Mouse (Mus musculus): ENCODE measurements around the gene Bcl11a. TPM values are rescaled to one million over a fixed set of nuclear protein-coding genes. Genes with fewer than 3 reads are reported as not detected.

The Bcl11a gene
- polyA plus RNA-seq, 1 experiment from 2014 or later: 43.0 TPM

DNA sequence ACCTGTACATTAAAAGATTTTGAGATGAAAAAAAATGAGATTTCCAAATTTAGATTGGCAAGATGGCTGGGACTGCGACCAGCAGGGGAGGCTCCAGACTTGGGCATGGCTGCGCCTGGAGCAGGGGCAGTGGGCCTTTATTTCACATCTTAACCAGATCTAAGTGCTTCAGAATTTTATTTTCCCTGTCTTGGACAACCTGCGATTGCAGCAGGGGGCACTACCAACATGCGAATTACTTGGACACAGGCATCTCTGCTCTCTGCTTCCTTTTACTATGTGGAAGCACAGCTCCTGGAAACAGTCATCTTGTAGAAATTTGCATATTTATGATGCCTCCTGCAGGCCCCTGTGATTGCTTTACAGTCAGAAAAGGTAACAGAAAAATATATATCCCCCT is 12.5 kb upstream of the Bcl11a start:
- no peak for ATAC-seq (ENCODE audit: insufficient number of reproducible peaks, low FRiP score, low TSS enrichment, low read depth)
- H3K9me3 ChIP-seq (replicated peaks): no peaks in the 10 kb centered on the region
- H3K27me3 ChIP-seq: 0 out of 2 replicates have a peak, but pooled peaks cover 2% of the 10 kb centered on the region
- H3K36me3 ChIP-seq: no peaks in the 10 kb centered on the region
- H3K4me1 ChIP-seq: peaks cover 8% of the 10 kb centered on the region; the same call in 1 of the 2 replicates
- H3K27ac ChIP-seq (replicated peaks): no peak overlapping the region
- no peak overlapping the region for H3K4me2 ChIP-seq (replicated peaks)
- no peak overlapping the region for H3K9ac ChIP-seq
- 39% methylated on average over 4 of the region's 4 CpGs for WGBS
- H3K4me3 ChIP-seq (replicated peaks): no peak overlapping the region

DNA sequence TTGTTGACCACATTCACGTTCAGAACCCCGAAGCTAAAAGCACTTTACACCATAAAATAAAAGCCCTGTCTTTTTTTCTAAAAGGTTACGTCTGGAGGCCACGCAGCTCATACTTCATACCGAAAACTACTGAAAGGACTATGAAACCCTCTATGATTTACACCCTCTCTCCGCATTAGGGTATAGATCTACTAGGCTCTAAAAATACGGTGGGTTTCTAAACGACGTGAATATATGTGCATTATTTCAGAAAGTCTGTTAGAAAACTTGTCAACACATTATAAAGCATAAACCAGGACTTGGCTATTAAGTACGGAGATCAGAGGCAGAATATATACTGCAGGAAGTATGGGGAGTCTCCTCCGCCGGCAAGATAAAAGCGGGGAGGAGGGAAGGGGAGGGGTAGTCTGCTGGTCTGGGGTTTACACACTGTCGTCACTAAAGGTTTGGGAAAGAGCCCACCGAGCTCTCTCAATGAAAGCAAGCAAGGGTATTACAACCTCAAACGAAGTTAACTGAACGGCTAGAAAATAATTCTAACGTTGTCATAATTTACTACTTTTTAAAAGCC is 3.8 kb upstream of the Bcl11a start:
- Histone ChIP-seq H3K36me3 (no peaks in the 10 kb centered on the region), H3K27ac (replicated peaks) (no peak overlapping the region), H3K4me2 (replicated peaks) (peak overlapping the region; percentile 95), H3K27me3 (no peaks in the 10 kb centered on the region), H3K4me3 (replicated peaks) (peak overlapping the region; percentile 56), H3K4me1 (peaks cover 19% of the 10 kb centered on the region), H3K9ac (no peak overlapping the region), H3K9me3 (replicated peaks) (no peaks in the 10 kb centered on the region)
- 5% methylated on average over 18 of the region's 18 CpGs for WGBS
- ATAC-seq (ENCODE audit: insufficient number of reproducible peaks, low FRiP score, low TSS enrichment, low read depth): no peak

DNA sequence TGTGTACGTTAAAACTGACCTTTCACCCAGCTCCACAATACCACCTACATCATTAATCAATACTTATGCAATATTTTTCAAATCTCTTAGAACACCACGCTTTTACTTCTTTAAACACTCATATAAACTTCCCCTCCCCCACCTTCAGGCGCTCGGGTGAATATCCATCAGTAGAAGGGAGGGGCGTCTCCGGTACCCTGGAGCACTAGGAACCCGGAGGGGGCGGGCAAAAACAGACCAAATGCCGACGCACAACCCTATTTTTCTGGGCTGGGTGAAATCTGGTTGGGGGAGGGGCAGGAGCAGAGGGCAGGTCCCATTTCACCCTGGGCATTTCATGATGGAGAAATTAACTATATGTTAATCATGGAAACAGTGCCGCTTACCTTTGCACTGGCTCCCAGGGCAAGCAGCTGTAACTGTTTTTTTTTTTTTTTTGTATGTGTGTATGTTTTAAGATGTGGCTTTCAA is 3.2 kb upstream of the Bcl11a start, which contains the start of gene A830031A19Rik:
TSS of gene A830031A19Rik (minus strand) at position 421 of the 471 bp plus-strand sequence.
- ATAC-seq (ENCODE audit: insufficient number of reproducible peaks, low FRiP score, low TSS enrichment, low read depth): no peak
- WGBS: under 1% methylated on average over 11 of the region's 11 CpGs

DNA sequence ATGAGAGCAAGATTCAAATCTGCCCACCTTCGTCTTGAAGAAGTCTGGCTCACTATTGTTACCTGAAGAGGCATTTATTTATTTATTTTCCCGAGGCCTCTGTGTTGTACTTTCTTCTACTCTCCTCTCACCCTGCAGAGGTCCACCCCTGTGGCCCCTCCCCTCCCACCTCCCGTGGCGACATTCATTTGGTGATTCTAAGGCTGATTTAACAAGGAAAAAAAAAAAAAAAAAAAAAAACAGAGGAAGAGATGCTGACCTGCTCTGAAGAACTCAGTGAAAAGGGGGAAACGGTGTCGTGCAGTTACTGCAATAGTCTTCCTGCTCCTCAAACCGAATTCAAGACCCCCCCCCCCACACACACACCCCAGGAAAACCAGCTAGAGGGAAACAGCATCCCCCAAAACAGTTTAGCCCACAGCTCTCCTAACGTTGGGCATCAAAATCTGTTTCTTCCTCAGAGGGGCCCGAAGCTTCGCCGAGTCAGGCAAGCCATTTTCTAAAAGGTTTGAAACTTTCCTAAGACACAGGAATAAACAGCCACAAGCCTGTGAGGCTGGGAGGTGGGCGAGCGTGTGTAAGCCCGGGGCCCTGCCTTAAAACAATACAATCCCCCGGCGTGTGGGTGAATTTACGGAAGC is 2.2 kb upstream of the Bcl11a start:
- H3K4me2 ChIP-seq (replicated peaks): peak overlapping the region; percentile 95
- peak overlapping the region; percentile 56 for H3K4me3 ChIP-seq (replicated peaks)
- H3K4me1 ChIP-seq: peaks cover 26% of the 10 kb centered on the region
- no peaks in the 10 kb centered on the region for H3K27me3 ChIP-seq
- H3K36me3 ChIP-seq: no peaks in the 10 kb centered on the region
- H3K27ac ChIP-seq (replicated peaks): peak overlapping the region; percentile 98
- peak overlapping the region; percentile 60 for H3K9ac ChIP-seq
- no peaks in the 10 kb centered on the region for H3K9me3 ChIP-seq (replicated peaks)
- under 1% methylated on average over 17 of the region's 17 CpGs for WGBS
- no peak for ATAC-seq (ENCODE audit: insufficient number of reproducible peaks, low FRiP score, low TSS enrichment, low read depth)

More for the DNA sequence above, 3.2 kb upstream of the Bcl11a start, which contains the start of gene A830031A19Rik:
- Histone ChIP-seq H3K36me3 (no peaks in the 10 kb centered on the region), H3K4me1 (peaks cover 19% of the 10 kb centered on the region), H3K27ac (replicated peaks) (peak within 1 kb of the TSS; percentile 98), H3K27me3 (no peaks in the 10 kb centered on the region), H3K4me2 (replicated peaks) (peak within 1 kb of the TSS; percentile 95), H3K4me3 (replicated peaks) (peak within 1 kb of the TSS; percentile 56), H3K9ac (peak within 1 kb of the TSS; percentile 60), H3K9me3 (replicated peaks) (no peaks in the 10 kb centered on the region)

DNA sequence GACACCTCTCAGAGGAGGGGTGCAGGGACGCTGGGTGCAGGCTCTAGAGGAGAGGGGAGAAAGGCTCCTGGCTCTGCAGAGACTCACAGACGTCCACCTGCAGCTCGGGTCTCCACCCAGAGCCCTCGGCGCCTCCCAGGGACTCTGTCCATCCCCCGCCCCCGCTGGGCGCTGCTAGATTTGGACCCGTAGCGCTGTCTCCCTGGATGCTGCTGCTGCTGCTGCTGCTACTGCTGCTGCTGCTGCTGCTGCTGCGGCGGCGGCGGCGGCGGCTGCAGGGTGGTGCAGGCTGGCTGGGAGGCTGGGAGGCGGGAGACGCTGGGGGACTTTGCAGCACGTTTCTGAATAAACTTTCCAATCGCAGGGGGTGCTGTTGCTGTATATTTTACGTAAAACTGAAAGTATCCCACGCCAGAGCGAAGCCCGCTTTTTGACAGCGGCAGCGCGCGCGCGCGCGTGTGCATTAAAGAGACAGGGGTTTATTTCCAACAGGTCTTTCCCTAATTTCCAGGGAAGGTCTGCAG is 1.7 kb upstream of the Bcl11a start:
- WGBS: under 1% methylated on average over 32 of the region's 32 CpGs
- Histone ChIP-seq H3K9ac (peak overlapping the region; percentile 61), H3K9me3 (replicated peaks) (no peaks in the 10 kb centered on the region), H3K4me1 (peaks cover 26% of the 10 kb centered on the region), H3K4me3 (replicated peaks) (peak overlapping the region; percentile 56), H3K36me3 (no peaks in the 10 kb centered on the region), H3K4me2 (replicated peaks) (peak overlapping the region; percentile 95), H3K27me3 (no peaks in the 10 kb centered on the region), H3K27ac (replicated peaks) (peak overlapping the region; percentile 98)
- ATAC-seq (ENCODE audit: insufficient number of reproducible peaks, low FRiP score, low TSS enrichment, low read depth): no peak

DNA sequence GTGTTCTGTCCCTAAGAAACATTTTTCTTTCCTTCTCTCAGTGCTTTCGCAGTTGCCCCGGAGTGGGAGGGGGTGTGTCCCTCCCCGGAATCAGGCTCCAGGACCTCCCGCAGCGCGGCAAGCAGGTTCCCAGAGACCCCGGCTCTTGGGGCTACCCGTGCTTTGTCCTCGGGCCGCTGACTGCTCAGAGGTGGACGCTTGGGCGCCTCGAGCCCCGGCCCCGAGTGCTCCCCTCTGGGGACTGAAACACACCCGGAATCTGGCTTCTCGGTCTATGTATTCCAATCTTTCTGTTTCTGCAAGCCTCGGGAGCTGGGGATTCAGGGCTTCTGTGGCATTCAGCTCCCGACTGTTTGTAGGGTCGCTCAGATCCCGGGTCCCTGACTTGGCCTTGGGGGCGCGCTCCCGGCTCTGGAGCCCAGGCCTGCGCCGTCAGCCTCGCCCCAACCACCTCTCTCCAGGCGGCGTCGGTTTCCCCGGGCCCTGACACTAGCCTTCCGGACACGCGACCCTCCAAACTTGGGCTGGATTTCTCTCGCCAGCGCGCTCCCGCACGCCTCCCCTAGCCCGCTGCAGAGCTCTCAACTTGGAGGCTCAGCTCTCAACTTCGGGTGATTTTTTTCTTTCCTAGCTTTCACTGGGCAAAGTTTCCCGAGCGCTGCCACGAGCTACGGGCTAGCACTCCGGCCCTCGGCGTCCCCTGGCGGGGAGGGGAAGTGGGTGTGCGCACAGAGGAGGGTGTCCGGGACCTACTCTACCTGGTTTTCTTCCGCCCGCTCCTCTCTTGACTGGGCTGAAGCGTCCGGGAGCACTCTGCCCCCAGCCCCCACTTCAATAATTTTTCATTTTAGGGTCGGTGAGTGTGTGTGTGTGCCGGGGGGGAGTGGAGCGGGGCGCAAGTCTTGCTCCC is 780 bp upstream of the Bcl11a start:
- Histone ChIP-seq H3K4me2 (replicated peaks) (peak overlapping the region; percentile 95), H3K4me1 (peaks cover 26% of the 10 kb centered on the region), H3K27me3 (no peaks in the 10 kb centered on the region), H3K9ac (peak overlapping the region; percentile 61), H3K27ac (replicated peaks) (peak overlapping the region; percentile 98), H3K36me3 (no peaks in the 10 kb centered on the region), H3K4me3 (replicated peaks) (peak overlapping the region; percentile 56), H3K9me3 (replicated peaks) (no peaks in the 10 kb centered on the region)
- ATAC-seq (ENCODE audit: insufficient number of reproducible peaks, low FRiP score, low TSS enrichment, low read depth): peak; percentile 37
- under 1% methylated on average over 59 of the region's 59 CpGs for WGBS

DNA sequence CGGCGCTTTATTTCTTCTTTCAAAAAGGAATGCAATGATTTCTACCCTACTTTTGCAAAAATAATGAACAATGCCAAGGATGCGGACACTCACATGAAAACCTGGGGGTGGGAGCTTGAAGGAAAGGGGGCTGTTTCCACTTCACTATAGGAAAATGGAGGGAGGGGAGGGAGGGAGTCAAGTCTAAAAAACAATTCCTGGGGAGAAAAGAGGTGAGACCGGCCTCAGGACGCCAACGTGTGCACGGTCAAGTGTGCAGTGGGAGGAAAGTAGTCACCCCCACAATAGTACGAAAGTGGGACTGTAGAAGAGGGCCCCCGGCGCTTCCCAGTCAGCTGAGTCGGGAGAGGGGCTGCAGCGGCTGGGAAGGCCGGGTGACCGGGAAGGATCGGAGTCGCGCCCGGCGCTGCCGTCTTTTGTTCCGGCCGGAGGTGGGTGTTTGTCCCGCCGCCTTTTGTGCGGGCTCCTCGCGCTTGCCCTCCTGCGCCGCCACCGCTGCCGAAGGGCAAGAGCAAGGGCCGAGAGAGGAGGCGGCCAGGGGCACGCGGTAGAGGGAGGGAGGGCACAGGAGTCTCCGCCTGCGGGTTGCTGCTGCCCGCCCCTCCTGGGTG is 955 bp downstream of the Bcl11a start:
- WGBS: under 1% methylated on average over 38 of the region's 38 CpGs
- Histone ChIP-seq H3K27me3 (no peaks in the 10 kb centered on the region), H3K4me3 (replicated peaks) (peak overlapping the region; percentile 56), H3K27ac (replicated peaks) (peak overlapping the region; percentile 98), H3K36me3 (no peaks in the 10 kb centered on the region), H3K9me3 (replicated peaks) (no peaks in the 10 kb centered on the region), H3K9ac (peak overlapping the region; percentile 61), H3K4me2 (replicated peaks) (peak overlapping the region; percentile 95), H3K4me1 (peaks cover 31% of the 10 kb centered on the region)
- no peak for ATAC-seq (ENCODE audit: insufficient number of reproducible peaks, low FRiP score, low TSS enrichment, low read depth)

DNA sequence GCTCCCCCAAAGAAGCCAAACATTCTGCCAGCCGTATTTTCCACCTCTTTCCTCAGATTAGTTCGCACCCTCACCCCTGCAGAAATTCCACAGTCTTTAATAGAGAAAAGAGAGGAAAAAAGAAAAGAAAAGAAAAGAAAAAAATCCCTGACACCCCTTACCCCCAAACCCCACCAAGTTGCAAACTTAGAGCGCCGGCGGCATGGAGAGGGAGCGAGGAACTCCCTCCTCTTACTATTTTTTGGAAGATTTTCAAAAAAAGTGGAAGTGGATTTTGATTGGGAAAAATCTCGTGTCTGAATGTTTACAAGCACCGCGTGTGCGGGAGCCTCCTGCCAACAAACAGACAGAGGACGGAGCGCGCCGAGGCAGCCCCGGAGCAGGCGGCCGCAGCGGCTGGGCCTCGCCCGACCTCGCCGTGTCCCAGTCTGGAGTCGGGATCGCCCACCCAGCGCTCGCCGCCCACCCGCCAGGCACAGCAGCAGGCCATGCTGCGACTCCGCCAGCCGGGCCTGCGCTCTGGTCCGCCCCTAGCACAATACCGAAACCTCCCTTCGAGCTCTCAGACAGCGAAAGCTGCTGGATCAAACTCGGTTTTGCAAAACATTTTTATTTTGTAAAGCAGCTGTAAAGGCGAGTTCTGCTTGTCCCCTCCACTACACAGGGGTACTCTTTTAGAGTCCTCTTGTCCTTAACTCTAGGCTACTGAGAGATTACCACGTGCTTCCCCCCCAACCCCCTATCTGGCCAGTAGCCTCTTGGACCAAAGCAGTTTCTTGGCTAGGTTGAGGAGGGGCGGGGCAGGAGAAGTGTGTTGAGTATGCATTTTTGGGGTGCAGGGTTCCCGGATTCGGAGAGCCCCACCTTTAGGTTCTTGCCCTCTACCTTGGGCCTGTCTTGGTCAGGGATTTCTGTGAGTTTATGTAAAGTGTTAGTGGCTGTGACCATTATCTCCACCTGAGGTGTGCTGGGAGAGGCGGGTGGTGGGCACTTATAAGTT is 1.8 kb downstream of the Bcl11a start:
- Histone ChIP-seq H3K4me1 (peaks cover 25% of the 10 kb centered on the region), H3K4me3 (replicated peaks) (peak overlapping the region; percentile 56), H3K27me3 (no peaks in the 10 kb centered on the region), H3K27ac (replicated peaks) (peak overlapping the region; percentile 98), H3K4me2 (replicated peaks) (peak overlapping the region; percentile 95), H3K36me3 (no peaks in the 10 kb centered on the region), H3K9ac (peak overlapping the region; percentile 61), H3K9me3 (replicated peaks) (no peaks in the 10 kb centered on the region)
- ATAC-seq (ENCODE audit: insufficient number of reproducible peaks, low FRiP score, low TSS enrichment, low read depth): no peak
- WGBS: under 1% methylated on average over 43 of the region's 43 CpGs

DNA sequence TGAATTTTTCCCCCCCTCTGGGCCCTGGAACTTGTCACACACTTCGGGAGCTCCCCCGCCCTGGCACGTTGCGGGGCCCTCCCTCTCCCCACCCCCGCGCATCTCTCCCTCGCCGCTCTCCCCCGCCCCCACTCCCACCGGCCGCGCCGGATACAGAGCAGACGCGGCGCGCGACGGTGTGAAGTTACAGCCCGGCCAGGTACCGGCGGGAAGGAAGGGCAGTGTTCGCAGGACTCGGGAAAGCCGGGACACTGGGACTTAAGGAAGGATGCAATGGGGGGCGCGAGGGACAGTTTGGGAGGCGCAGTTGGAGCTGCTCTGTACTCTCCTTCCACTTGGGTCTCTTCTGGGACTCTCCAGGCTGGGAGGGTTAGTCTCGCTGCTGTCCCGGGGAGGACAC is 2.7 kb downstream of the Bcl11a start:
- no peaks in the 10 kb centered on the region for H3K27me3 ChIP-seq
- peak overlapping the region; percentile 95 for H3K4me2 ChIP-seq (replicated peaks)
- no peaks in the 10 kb centered on the region for H3K9me3 ChIP-seq (replicated peaks)
- ATAC-seq (ENCODE audit: insufficient number of reproducible peaks, low FRiP score, low TSS enrichment, low read depth): peak; percentile 58
- peaks cover 3% of the 10 kb centered on the region; the same call in 1 of the 2 replicates for H3K36me3 ChIP-seq
- peak overlapping the region; percentile 61 for H3K9ac ChIP-seq
- peak overlapping the region; percentile 56 for H3K4me3 ChIP-seq (replicated peaks)
- under 1% methylated on average over 30 of the region's 30 CpGs for WGBS
- peaks cover 24% of the 10 kb centered on the region for H3K4me1 ChIP-seq
- H3K27ac ChIP-seq (replicated peaks): peak overlapping the region; percentile 98
